Mouse (Mus musculus): ENCODE results near the gene Pgls. TPM values are rescaled to one million over a fixed set of nuclear protein-coding genes. Genes with fewer than 3 reads are reported as not detected.

Pgls gene
- 279 and 289 TPM in 2 replicates for polyA plus RNA-seq (2012; ENCODE audit: low replicate concordance)

GRCm38 (mm10) chr8:71591471-71592373 is at the start of gene Pgls:
TSS of gene Pgls (plus strand) at chr8:71592176.

GRCm38 (mm10) chr8:71542632-71543343 is 49.2 kb upstream of the Pgls start, which contains the start of gene Mvb12a:
TSS of gene Mvb12a (plus strand) at chr8:71542922.

GRCm38 (mm10) chr8:71558071-71558957 is 33.7 kb upstream of the Pgls start, which contains the start of gene Tmem221:
TSS of gene Tmem221 (minus strand) at chr8:71558871.

GRCm38 (mm10) chr8:71566501-71566900 is 25.5 kb upstream of the Pgls start, which contains the start of gene Nxnl1:
TSS of gene Nxnl1 (minus strand) at chr8:71566601.

GRCm38 (mm10) chr8:71568387-71568937 is 23.5 kb upstream of the Pgls start, which contains the start of gene Slc27a1:
TSS of gene Slc27a1 (plus strand) at chr8:71568882.

GRCm38 (mm10) chr8:71597451-71597850 is 5.5 kb downstream of the Pgls start, which contains the start of gene Fam129c:
TSS of gene Fam129c (plus strand) at chr8:71597648.

GRCm38 (mm10) chr8:71610822-71611651 is 19.1 kb downstream of the Pgls start, which contains the start of gene Colgalt1:
TSS of gene Colgalt1 (plus strand) at chr8:71610998.

Other genes with a start within 250 kb of the Pgls start
- gene Use1, start 225.3 kb upstream of the Pgls start, polyA plus RNA-seq (2012; ENCODE audit: low replicate concordance): 230 and 318 TPM in 2 replicates
- gene Ocel1, start 220.9 kb upstream of the Pgls start, polyA plus RNA-seq (2012; ENCODE audit: low replicate concordance): 49.5 and 128 TPM in 2 replicates
- gene Nr2f6, start 210.2 kb upstream of the Pgls start, polyA plus RNA-seq (2012; ENCODE audit: low replicate concordance): 47.0 and 71.0 TPM in 2 replicates
- gene Ushbp1, start 196.4 kb upstream of the Pgls start, polyA plus RNA-seq (2012; ENCODE audit: low replicate concordance): 0.64 and 1.2 TPM in 2 replicates
- 86.4 and 115 TPM in 2 replicates for gene Babam1, start 195.3 kb upstream of the Pgls start, polyA plus RNA-seq (2012; ENCODE audit: low replicate concordance)
- gene Ankle1, start 186.2 kb upstream of the Pgls start, polyA plus RNA-seq (2012; ENCODE audit: low replicate concordance): 4.4 and 11.0 TPM in 2 replicates
- 63.5 and 128 TPM in 2 replicates for gene Abhd8, start 128.5 kb upstream of the Pgls start, polyA plus RNA-seq (2012; ENCODE audit: low replicate concordance)
- gene Mrpl34, start 127.2 kb upstream of the Pgls start, polyA plus RNA-seq (2012; ENCODE audit: low replicate concordance): 62.6 and 70.7 TPM in 2 replicates
- 230 and 542 TPM in 2 replicates for gene Dda1, start 123.0 kb upstream of the Pgls start, polyA plus RNA-seq (2012; ENCODE audit: low replicate concordance)
- gene Ano8, start 106.2 kb upstream of the Pgls start, polyA plus RNA-seq (2012; ENCODE audit: low replicate concordance): 8.3 and 23.9 TPM in 2 replicates
- 21.2 and 52.5 TPM in 2 replicates for gene Gtpbp3, start 104.1 kb upstream of the Pgls start, polyA plus RNA-seq (2012; ENCODE audit: low replicate concordance)
- 7.0 and 42.5 TPM in 2 replicates for gene Plvap, start 80.4 kb upstream of the Pgls start, polyA plus RNA-seq (2012; ENCODE audit: low replicate concordance)
- gene Ccdc194, start 66.5 kb upstream of the Pgls start, polyA plus RNA-seq (2012; ENCODE audit: low replicate concordance): 0.10 TPM in 1 of 2 replicates, not detected in the other
- 136 and 509 TPM in 2 replicates for gene Bst2, start 54.7 kb upstream of the Pgls start, polyA plus RNA-seq (2012; ENCODE audit: low replicate concordance)
- 126 and 231 TPM in 2 replicates for gene Mvb12a, start 49.3 kb upstream of the Pgls start, polyA plus RNA-seq (2012; ENCODE audit: low replicate concordance)
- gene Tmem221, start 33.3 kb upstream of the Pgls start, polyA plus RNA-seq (2012; ENCODE audit: low replicate concordance): 0.84 and 2.7 TPM in 2 replicates
- gene Nxnl1, start 25.6 kb upstream of the Pgls start, polyA plus RNA-seq (2012; ENCODE audit: low replicate concordance): 0.04 TPM in 1 of 2 replicates, not detected in the other
- 14.2 and 19.8 TPM in 2 replicates for gene Slc27a1, start 23.3 kb upstream of the Pgls start, polyA plus RNA-seq (2012; ENCODE audit: low replicate concordance)
- gene Fam129c, start 5.5 kb downstream of the Pgls start, polyA plus RNA-seq (2012; ENCODE audit: low replicate concordance): 109 and 215 TPM in 2 replicates
- gene Colgalt1, start 18.8 kb downstream of the Pgls start, polyA plus RNA-seq (2012; ENCODE audit: low replicate concordance): 60.9 and 103 TPM in 2 replicates
- gene Unc13a, start 79.6 kb downstream of the Pgls start, polyA plus RNA-seq (2012; ENCODE audit: low replicate concordance): 0.42 and 0.58 TPM in 2 replicates
- gene Jak3, start 84.1 kb downstream of the Pgls start, polyA plus RNA-seq (2012; ENCODE audit: low replicate concordance): 114 and 286 TPM in 2 replicates
- 77.9 and 105 TPM in 2 replicates for gene Insl3, start 97.0 kb downstream of the Pgls start, polyA plus RNA-seq (2012; ENCODE audit: low replicate concordance)
- 0.63 and 2.8 TPM in 2 replicates for gene B3gnt3, start 109.6 kb downstream of the Pgls start, polyA plus RNA-seq (2012; ENCODE audit: low replicate concordance)
- gene Fcho1, start 133.5 kb downstream of the Pgls start, polyA plus RNA-seq (2012; ENCODE audit: low replicate concordance): 265 and 572 TPM in 2 replicates

Measured in hematopoietic multipotent progenitor cell, adult 10-12 weeks (in vitro differentiated cells).